Mouse (Mus musculus) forebrain, postnatal 0 days (tissue): ENCODE results near the gene Lrrc61. TPM values are rescaled to one million over a fixed set of nuclear protein-coding genes. Genes with fewer than 3 reads are reported as not detected.

Source experiments
- ATAC-seq: fragments of 200-750 bp; cut with Nextera tagmentation; 2 replicates; pipeline ENCODE4 v1.8.0; 2017; ENCODE audit warnings: mild to moderate bottlenecking, moderate library complexity
- DNase-seq: peaks from one replicate; pipeline ENCODE4 v3.0.0-alpha.2; 2015
- H3K27ac ChIP-seq: fragments of 300-500 bp; sonication (generic); 2 replicates; pipeline ENCODE4 v1.5.1; 2014; ENCODE audit warnings: low read depth, mild to moderate bottlenecking, antibody characterized with exemption, low read length, moderate library complexity, mixed read lengths
- H3K27me3 ChIP-seq: fragments of 300-500 bp; sonication (generic); 2 replicates; pipeline ENCODE4 v1.6.1; 2014; ENCODE audit warnings: mild to moderate bottlenecking, low read length, mixed read lengths; ENCODE audit not compliant: insufficient read depth
- H3K36me3 ChIP-seq: fragments of 300-500 bp; sonication (generic); 2 replicates; pipeline ENCODE4 v1.6.1; 2014; ENCODE audit warnings: mild to moderate bottlenecking, moderate library complexity; ENCODE audit not compliant: insufficient read depth
- H3K4me1 ChIP-seq: fragments of 300-500 bp; sonication (generic); 2 replicates; pipeline ENCODE4 v1.6.1; 2014; ENCODE audit warnings: antibody characterized with exemption; ENCODE audit not compliant: insufficient read depth
- H3K4me2 ChIP-seq: fragments of 300-500 bp; sonication (generic); 2 replicates; pipeline ENCODE4 v1.6.1; 2014; ENCODE audit warnings: low read depth, mild to moderate bottlenecking, moderate library complexity
- H3K4me3 ChIP-seq: fragments of 300-500 bp; sonication (generic); 2 replicates; pipeline ENCODE4 v1.5.1; 2014; ENCODE audit warnings: low read depth, low read length, mixed read lengths
- H3K9ac ChIP-seq: fragments of 300-500 bp; sonication (generic); 2 replicates; pipeline ENCODE4 v1.6.1; 2014; ENCODE audit warnings: mild to moderate bottlenecking
- H3K9me3 ChIP-seq: fragments of 300-500 bp; sonication (generic); 2 replicates; pipeline ENCODE4 v1.6.1; 2016; ENCODE audit warnings: low read length
- CTCF ChIP-seq: sonication (generic); IDR thresholded peaks from 2 replicates; pipeline ENCODE4 v1.5.1; 2016; ENCODE audit warnings: antibody characterized with exemption, control low read depth, low read depth
- WGBS: fragments of 180-500 bp; shearing (Covaris S2); extraction: QIAGEN DNeasy Blood & Tissue Kit; methylation state at CpG from one replicate; pipeline ENCODE4 v1.1.7; 2014; 5-methylcytosine and 5-hydroxymethylcytosine counted together
- polyA plus RNA-seq: library from polyadenylated mRNA; unstranded; fragments of >200 nt; fragmentation: Nextera tagmentation; extraction: Ambion mirVana; gene quantifications from 2 replicates; pipeline ENCODE4 v1.2.1, GENCODE M21; 2015
- total RNA-seq: library from RNA; depleted of rRNA; stranded (reverse); fragments of >200 nt; gene quantifications from 2 replicates; pipeline ENCODE4 v1.2.3, GENCODE M21; 2014

The Lrrc61 gene
- total and polyA plus RNA-seq, 2 experiments from 2014 or later, result 20.9 to 28.7 TPM

GRCm38 (mm10) chr6:48565693-48566310 lies 11.2 kb downstream of the Lrrc61 start:
- no peaks in the 10 kb centered on the region for H3K9me3 ChIP-seq
- H3K27ac ChIP-seq, result no peak overlapping the region
- WGBS, result 92% methylated on average over 4 of the region's 4 CpGs
- no peaks in the 10 kb centered on the region for H3K4me1 ChIP-seq
- no peak for TF ChIP-seq CTCF
- H3K36me3 ChIP-seq, result peaks cover 19% of the 10 kb centered on the region; the same call in 1 of the 2 replicates
- ATAC-seq (no peak), DNase-seq (no peak)
- no peak overlapping the region for H3K4me2 ChIP-seq
- H3K9ac ChIP-seq, result no peak overlapping the region
- H3K4me3 ChIP-seq, result no peak overlapping the region
- H3K27me3 ChIP-seq, result no peaks in the 10 kb centered on the region

- ATAC-seq, result no peak
These were observed 11.7 kb downstream of the Lrrc61 start for GRCm38 (mm10) chr6:48566312-48566711.

GRCm38 (mm10) chr6:48568036-48568984 lies 13.7 kb downstream of the Lrrc61 start:
- no peak overlapping the region for H3K9ac ChIP-seq
- no peaks in the 10 kb centered on the region for H3K9me3 ChIP-seq
- no peaks in the 10 kb centered on the region for H3K27me3 ChIP-seq
- no peak overlapping the region for H3K4me3 ChIP-seq
- H3K36me3 ChIP-seq, result peaks cover 15% of the 10 kb centered on the region; the same call in 1 of the 2 replicates
- 72% methylated on average over 21 of the region's 21 CpGs for WGBS
- no peak for DNase-seq
- H3K27ac ChIP-seq, result no peak overlapping the region
- peak; percentile 18; the same call in 1 of the 2 replicates for ATAC-seq
- no peak overlapping the region for H3K4me2 ChIP-seq
- H3K4me1 ChIP-seq, result no peaks in the 10 kb centered on the region
- no peak for TF ChIP-seq CTCF

More at GRCm38 (mm10) chr6:48566312-48566711, 11.7 kb downstream of the Lrrc61 start:
- Histone ChIP-seq H3K9me3 (no peaks in the 10 kb centered on the region), H3K4me3 (no peak overlapping the region), H3K36me3 (peaks cover 19% of the 10 kb centered on the region; the same call in 1 of the 2 replicates), H3K4me1 (no peaks in the 10 kb centered on the region), H3K27ac (no peak overlapping the region), H3K9ac (no peak overlapping the region), H3K27me3 (no peaks in the 10 kb centered on the region), H3K4me2 (no peak overlapping the region)
- 19% methylated on average over 5 of the region's 5 CpGs for WGBS
- no peak for DNase-seq
- no peak for TF ChIP-seq CTCF

GRCm38 (mm10) chr6:48569065-48569807 lies 14.6 kb downstream of the Lrrc61 start:
- DNase-seq, result no peak

GRCm38 (mm10) chr6:48572014-48572413 lies 17.4 kb downstream of the Lrrc61 start:
- Histone ChIP-seq H3K27ac (no peak overlapping the region), H3K9ac (no peak overlapping the region), H3K4me2 (no peak overlapping the region), H3K9me3 (no peaks in the 10 kb centered on the region), H3K27me3 (no peaks in the 10 kb centered on the region), H3K4me1 (no peaks in the 10 kb centered on the region), H3K36me3 (peaks cover 3% of the 10 kb centered on the region; the same call in 1 of the 2 replicates), H3K4me3 (no peak overlapping the region)
- TF ChIP-seq CTCF, result no peak
- ATAC-seq, result no peak
- no peak for DNase-seq
- 94% methylated on average over 5 of the region's 5 CpGs for WGBS

More at GRCm38 (mm10) chr6:48569065-48569807, 14.6 kb downstream of the Lrrc61 start:
- H3K4me1 ChIP-seq, result no peaks in the 10 kb centered on the region
- H3K27ac ChIP-seq, result no peak overlapping the region
- 87% methylated on average over 8 of the region's 8 CpGs for WGBS
- H3K4me3 ChIP-seq, result no peak overlapping the region
- TF ChIP-seq CTCF, result no peak
- H3K9me3 ChIP-seq, result no peaks in the 10 kb centered on the region
- ATAC-seq, result no peak
- H3K27me3 ChIP-seq, result no peaks in the 10 kb centered on the region
- no peak overlapping the region for H3K9ac ChIP-seq
- peaks cover 15% of the 10 kb centered on the region; the same call in 1 of the 2 replicates for H3K36me3 ChIP-seq
- H3K4me2 ChIP-seq, result no peak overlapping the region

GRCm38 (mm10) chr6:48572572-48573061 lies 18.0 kb downstream of the Lrrc61 start, which contains the start of gene Rarres2:
Rarres2 (minus strand) TSS chr6:48572789.
- H3K27ac ChIP-seq, result no peak within 1 kb of the TSS
- H3K36me3 ChIP-seq, result peaks cover 3% of the 10 kb centered on the region; the same call in 1 of the 2 replicates
- no peak within 1 kb of the TSS for H3K4me3 ChIP-seq
- no peaks in the 10 kb centered on the region for H3K9me3 ChIP-seq
- no peak for TF ChIP-seq CTCF
- no peak within 1 kb of the TSS for H3K4me2 ChIP-seq
- no peaks in the 10 kb centered on the region for H3K27me3 ChIP-seq
- no peak for ATAC-seq
- H3K4me1 ChIP-seq, result no peaks in the 10 kb centered on the region
- H3K9ac ChIP-seq, result no peak within 1 kb of the TSS
- DNase-seq, result no peak
- 37% methylated on average over 6 of the region's 6 CpGs for WGBS
